Mouse (Mus musculus) midbrain, embryonic 14.5 days (tissue): ENCODE measurements around the gene Defb11. TPM values are rescaled to one million over a fixed set of nuclear protein-coding genes. Genes with fewer than 3 reads are reported as not detected.
"Not testable (repeated sequence)": the region's sequence is repeated elsewhere in the genome, so short reads cannot be mapped to it uniquely, and the experiment has no call there.

Experiments
- ATAC-seq: fragments of 200-750 bp; cut with Nextera tagmentation; 2 replicates; pipeline ENCODE4 v1.8.0; 2017; ENCODE audit warnings: moderate number of reproducible peaks, moderate library complexity; ENCODE audit not compliant: low FRiP score, low TSS enrichment
- DNase-seq: peaks from one replicate; pipeline ENCODE4 v3.0.0-alpha.2; 2015
- H3K27ac ChIP-seq: fragments of 300-500 bp; sonication (generic); replicated peaks from 2 replicates; pipeline ENCODE4 v1.5.1; 2014; ENCODE audit warnings: mild to moderate bottlenecking, low read depth, low read length, moderate library complexity
- H3K27me3 ChIP-seq: fragments of 300-500 bp; sonication (generic); 2 replicates; pipeline ENCODE4 v1.6.1; 2014; ENCODE audit warnings: low read length, control low read depth, mixed read lengths; ENCODE audit not compliant: control insufficient read depth, insufficient read depth
- H3K36me3 ChIP-seq: fragments of 300-500 bp; sonication (generic); 2 replicates; pipeline ENCODE4 v1.6.1; 2014; ENCODE audit warnings: low read length, control low read depth; ENCODE audit not compliant: control insufficient read depth, insufficient read depth
- H3K4me1 ChIP-seq: fragments of 300-500 bp; sonication (generic); 2 replicates; pipeline ENCODE4 v1.6.1; 2014; ENCODE audit warnings: mild to moderate bottlenecking, antibody characterized with exemption, low read length, control low read depth; ENCODE audit not compliant: control insufficient read depth, insufficient read depth
- H3K4me2 ChIP-seq: fragments of 300-500 bp; sonication (generic); 2 replicates; pipeline ENCODE4 v1.6.1; 2014; ENCODE audit warnings: mild to moderate bottlenecking, low read length, moderate library complexity
- H3K4me3 ChIP-seq: fragments of 300-500 bp; sonication (generic); replicated peaks from 2 replicates; pipeline ENCODE4 v1.5.1; 2014; ENCODE audit warnings: low read depth, low read length
- H3K9ac ChIP-seq: fragments of 300-500 bp; sonication (generic); replicated peaks from 2 replicates; pipeline ENCODE4 v1.6.1; 2014; ENCODE audit warnings: mild to moderate bottlenecking, low read length, moderate library complexity
- H3K9me3 ChIP-seq: fragments of 300-500 bp; sonication (generic); 2 replicates; pipeline ENCODE4 v1.6.1; 2016; ENCODE audit warnings: low read length, control low read depth, mixed read lengths; ENCODE audit not compliant: control insufficient read depth
- WGBS: fragments of 180-500 bp; shearing (Covaris S2); extraction: QIAGEN DNeasy Blood & Tissue Kit; methylation state at CpG from one replicate; pipeline ENCODE4 v1.1.7; 2014; 5-methylcytosine and 5-hydroxymethylcytosine counted together
- polyA plus RNA-seq: library from polyadenylated mRNA; unstranded; fragments of >200 nt; fragmentation: Nextera tagmentation; extraction: Ambion mirVana; gene quantifications from 2 replicates; pipeline ENCODE4 v1.2.1, GENCODE M21; 2014

Gene Defb11
- polyA plus RNA-seq = 2.4 TPM in 1 of 2 replicates, not detected in the other

- not testable (repeated sequence) for H3K4me2 ChIP-seq, H3K9me3 ChIP-seq, H3K9ac ChIP-seq, H3K27me3 ChIP-seq, H3K27ac ChIP-seq, H3K4me1 ChIP-seq, H3K36me3 ChIP-seq, H3K4me3 ChIP-seq
- DNase-seq = peak; percentile 19
- ATAC-seq = peak; percentile 34; the same call in 1 of the 2 replicates
Measured at GRCm38 (mm10) chr8:21906290-21906689, at the start of gene Defb11. Defb11 (minus strand) TSS chr8:21906412.

GRCm38 (mm10) chr8:21955321-21955720 lies 49.1 kb upstream of the Defb11 start:
- Histone ChIP-seq H3K36me3 (no peaks in the 10 kb centered on the region), H3K9ac (no peak overlapping the region), H3K27me3 (no peaks in the 10 kb centered on the region), H3K4me2 (no peak overlapping the region), H3K4me1 (no peaks in the 10 kb centered on the region), H3K27ac (no peak overlapping the region), H3K4me3 (no peak overlapping the region), H3K9me3 (no peaks in the 10 kb centered on the region)
- 7% methylated on average over 9 of the region's 9 CpGs for WGBS
- peak; percentile 79 for DNase-seq
- no peak for ATAC-seq

GRCm38 (mm10) chr8:21947311-21948017 lies 41.3 kb upstream of the Defb11 start:
- Histone ChIP-seq H3K27me3 (no peaks in the 10 kb centered on the region), H3K4me3 (no peak overlapping the region), H3K9ac (no peak overlapping the region), H3K9me3 (no peaks in the 10 kb centered on the region), H3K36me3 (no peaks in the 10 kb centered on the region), H3K4me1 (no peaks in the 10 kb centered on the region), H3K27ac (no peak overlapping the region), H3K4me2 (no peak overlapping the region)
- no peak for DNase-seq
- 58% methylated on average over 9 of the region's 9 CpGs for WGBS
- no peak for ATAC-seq

DNA sequence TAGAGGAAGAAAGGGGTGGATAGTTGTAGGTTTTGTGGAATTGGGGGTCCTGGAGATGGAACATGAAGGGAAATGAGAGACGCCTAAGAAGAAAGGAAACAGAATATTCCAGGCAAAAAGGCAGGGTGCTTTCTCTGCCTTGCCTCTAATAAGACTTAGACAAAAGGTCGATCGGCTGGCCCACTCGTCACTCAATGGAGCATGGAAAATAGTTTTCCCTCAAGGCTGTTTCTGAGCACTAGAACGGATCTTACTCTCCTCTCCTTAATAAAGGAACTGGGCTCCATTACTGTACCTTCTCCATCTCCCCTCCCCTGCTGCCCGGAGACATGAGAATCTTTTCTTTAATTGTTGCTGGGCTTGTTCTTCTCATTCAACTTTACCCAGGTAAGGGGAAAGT lies 40.2 kb upstream of the Defb11 start, which contains the start of gene Defb13:
Gene Defb13, plus strand, starts transcription at position 301 of the 400 bp plus-strand sequence.
- ATAC-seq = no peak
- DNase-seq = no peak
- 87% methylated on average over 6 of the region's 6 CpGs for WGBS

DNA sequence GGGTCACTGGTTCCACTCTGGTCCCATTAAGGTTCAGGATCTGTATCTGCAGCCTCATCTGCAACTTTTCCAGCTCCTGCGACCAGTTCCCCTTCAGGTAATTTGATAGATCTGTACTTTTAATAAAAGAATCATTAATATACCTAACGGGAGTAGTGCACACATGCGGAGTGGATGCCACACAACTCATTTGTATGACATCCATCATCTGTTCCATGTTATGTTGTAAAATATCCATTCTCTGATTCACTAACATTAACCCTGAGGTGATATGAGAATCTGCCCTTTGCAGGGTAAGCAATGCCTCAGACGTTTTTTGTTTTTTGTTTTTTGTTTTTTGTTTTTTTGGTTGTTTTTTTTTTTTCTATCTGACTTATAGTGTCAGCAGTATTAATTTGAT lies 31.8 kb upstream of the Defb11 start, which contains the start of gene Defb35:
Gene Defb35, plus strand, starts transcription at position 301 of the 400 bp plus-strand sequence.
- H3K36me3 ChIP-seq, H3K4me3 ChIP-seq, H3K9ac ChIP-seq, H3K27me3 ChIP-seq, H3K4me1 ChIP-seq, DNase-seq, ATAC-seq, H3K27ac ChIP-seq, H3K4me2 ChIP-seq, H3K9me3 ChIP-seq: not testable (repeated sequence)
- WGBS = 88% methylated on average over 4 of the region's 4 CpGs

More for the DNA sequence above, 40.2 kb upstream of the Defb11 start, which contains the start of gene Defb13:
- Histone ChIP-seq H3K27me3 (no peaks in the 10 kb centered on the region), H3K27ac (no peak within 1 kb of the TSS), H3K4me2 (no peak within 1 kb of the TSS), H3K4me1 (no peaks in the 10 kb centered on the region), H3K36me3 (no peaks in the 10 kb centered on the region), H3K9ac (no peak within 1 kb of the TSS), H3K9me3 (no peaks in the 10 kb centered on the region), H3K4me3 (no peak within 1 kb of the TSS)

GRCm38 (mm10) chr8:21932610-21933009 lies 26.4 kb upstream of the Defb11 start, which contains the start of gene Defb15:
Defb15 (minus strand) TSS chr8:21932710.
- ATAC-seq = no peak
- DNase-seq = no peak
- H3K27ac ChIP-seq = no peak within 1 kb of the TSS
- no peaks in the 10 kb centered on the region for H3K36me3 ChIP-seq
- H3K9ac ChIP-seq = no peak within 1 kb of the TSS
- no peaks in the 10 kb centered on the region for H3K4me1 ChIP-seq
- no peaks in the 10 kb centered on the region for H3K27me3 ChIP-seq
- no peak within 1 kb of the TSS for H3K4me3 ChIP-seq
- H3K9me3 ChIP-seq = no peaks in the 10 kb centered on the region
- WGBS = 91% methylated on average over 6 of the region's 6 CpGs
- H3K4me2 ChIP-seq = no peak within 1 kb of the TSS

DNA sequence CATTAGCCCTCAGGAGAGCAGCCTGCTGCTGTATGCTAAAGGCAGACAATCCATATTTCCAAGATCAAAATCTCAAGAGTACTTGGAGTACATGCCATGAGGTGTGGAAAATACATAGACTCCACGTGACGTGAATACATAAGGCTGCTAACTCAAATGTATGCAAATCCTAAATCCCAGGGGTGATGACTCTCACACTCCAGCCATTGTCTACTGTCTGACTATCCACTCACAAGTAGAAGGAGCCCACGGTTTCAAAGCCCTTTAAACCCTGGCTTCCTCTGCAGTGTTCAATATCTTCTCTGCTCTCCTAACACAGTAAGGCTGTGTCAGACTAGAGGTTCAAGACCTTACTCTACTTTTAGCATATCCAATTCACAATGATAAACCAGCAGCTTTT lies 24.5 kb upstream of the Defb11 start:
- H3K27ac ChIP-seq, H3K9me3 ChIP-seq, H3K36me3 ChIP-seq, H3K9ac ChIP-seq, H3K4me1 ChIP-seq, H3K27me3 ChIP-seq, H3K4me2 ChIP-seq, H3K4me3 ChIP-seq: not testable (repeated sequence)
- ATAC-seq = peak; percentile 40; the same call in 1 of the 2 replicates
- WGBS = 33% methylated on average over 3 of the region's 3 CpGs
- peak; percentile 25 for DNase-seq

- Histone ChIP-seq H3K27me3 (no peaks in the 10 kb centered on the region), H3K36me3 (no peaks in the 10 kb centered on the region), H3K27ac (no peak overlapping the region), H3K4me2 (no peak overlapping the region), H3K4me1 (no peaks in the 10 kb centered on the region), H3K9me3 (no peaks in the 10 kb centered on the region), H3K4me3 (no peak overlapping the region), H3K9ac (no peak overlapping the region)
- DNase-seq = no peak
- no peak for ATAC-seq
- WGBS = 95% methylated on average over 3 of the region's 3 CpGs
Measured at GRCm38 (mm10) chr8:21915625-21916024, 9.4 kb upstream of the Defb11 start.

DNA sequence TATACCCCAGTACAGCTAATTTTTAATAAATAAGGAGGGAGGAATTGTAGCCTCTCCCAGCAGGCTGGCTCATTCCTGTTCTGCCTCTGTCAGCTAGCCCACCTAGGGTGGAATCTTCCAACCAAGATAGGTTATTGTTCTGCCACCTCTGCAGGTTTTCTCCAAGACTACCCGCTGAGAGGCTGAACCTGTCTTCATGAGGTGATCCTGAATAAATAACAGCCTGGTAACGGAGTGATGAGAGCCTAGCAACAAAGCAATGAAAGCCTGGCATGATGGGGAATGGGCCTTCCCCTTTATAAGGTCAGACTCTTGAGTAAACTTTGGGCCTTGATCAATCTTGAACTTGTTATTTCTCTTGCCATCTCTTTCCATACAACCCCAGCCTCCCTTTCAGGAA lies 6.3 kb upstream of the Defb11 start:
- no peak overlapping the region for H3K9ac ChIP-seq
- H3K4me3 ChIP-seq = no peak overlapping the region
- ATAC-seq = no peak
- WGBS = 18% methylated on average over 2 of the region's 2 CpGs
- no peak overlapping the region for H3K27ac ChIP-seq
- no peaks in the 10 kb centered on the region for H3K9me3 ChIP-seq
- H3K4me2 ChIP-seq = no peak overlapping the region
- H3K36me3 ChIP-seq = no peaks in the 10 kb centered on the region
- DNase-seq = no peak
- H3K4me1 ChIP-seq = no peaks in the 10 kb centered on the region
- H3K27me3 ChIP-seq = no peaks in the 10 kb centered on the region
